Mouse (Mus musculus) MEL (cell line): ENCODE data around the gene Traip.
A peak's percentile ranks its signal among the peaks of the same experiment; 100 is the strongest.

ENCODE experiments used
- CHD2 ChIP-seq: IDR thresholded peaks from 2 replicates; pipeline ENCODE4 v1.6.1; 2011; ENCODE audit warnings: low read length, improper control_type of control experiment
- CTCF ChIP-seq, 3 experiments: IDR thresholded peaks in 2 of 3; conservative IDR thresholded peaks in 1 of 3; 2 replicates each; pipeline ENCODE4 v1.5.1; 2011 to 2012; ENCODE audit warnings: low read length in 3 of 3, low read depth in 2 of 3, mild to moderate bottlenecking in 2 of 3, improper control_type of control experiment in 1 of 3, inconsistent platforms in 1 of 3, mixed read lengths in 1 of 3, moderate library complexity in 1 of 3; ENCODE audit not compliant: control insufficient read depth in 1 of 3, insufficient read depth in 1 of 3, poor library complexity in 1 of 3, severe bottlenecking in 1 of 3
- E2F4 ChIP-seq: IDR thresholded peaks from 2 replicates; pipeline ENCODE4 v1.6.1; 2011; ENCODE audit warnings: low read depth, low read length, improper control_type of control experiment, borderline replicate concordance
- EP300 ChIP-seq, 2 experiments: IDR thresholded peaks; 2 replicates each; pipeline ENCODE4 v1.6.1; 2011; ENCODE audit warnings: improper control_type of control experiment in 2 of 2, low read length in 2 of 2, low read depth in 1 of 2, mild to moderate bottlenecking in 1 of 2
- GATA1 ChIP-seq: IDR thresholded peaks from 2 replicates; pipeline ENCODE4 v1.6.1; 2011; ENCODE audit warnings: low read depth, low read length, improper control_type of control experiment
- KAT2A ChIP-seq: conservative IDR thresholded peaks from 2 replicates; pipeline ENCODE4 v1.6.1; 2012; ENCODE audit warnings: low read depth, low read length, improper control_type of control experiment, inconsistent platforms
- MAX ChIP-seq: IDR thresholded peaks from 2 replicates; pipeline ENCODE4 v1.6.1; 2011; ENCODE audit warnings: low read length, improper control_type of control experiment
- POLR2A ChIP-seq, 2 experiments: IDR thresholded peaks; 2 replicates each; pipeline ENCODE4 v1.6.1; 2011 to 2012; ENCODE audit warnings: low read length in 2 of 2, mild to moderate bottlenecking in 2 of 2, control low read depth in 1 of 2, improper control_type of control experiment in 1 of 2, low read depth in 1 of 2, moderate library complexity in 1 of 2; ENCODE audit not compliant: control insufficient read depth in 1 of 2, insufficient read depth in 1 of 2, poor library complexity in 1 of 2
- POLR2AphosphoS2 ChIP-seq: IDR thresholded peaks from 2 replicates; pipeline ENCODE4 v1.6.1; 2011; ENCODE audit warnings: low read length, improper control_type of control experiment
- RCOR1 ChIP-seq: IDR thresholded peaks from 2 replicates; pipeline ENCODE4 v1.6.1; 2012; ENCODE audit warnings: low read depth, mild to moderate bottlenecking, inconsistent platforms, low read length, improper control_type of control experiment
- USF1 ChIP-seq: IDR thresholded peaks from 2 replicates; pipeline ENCODE4 v1.6.1; 2014; ENCODE audit warnings: low read depth, mild to moderate bottlenecking, inconsistent platforms, low read length, improper control_type of control experiment, moderate library complexity
- ZC3H11A ChIP-seq: IDR thresholded peaks from 2 replicates; pipeline ENCODE4 v1.6.1; 2012; ENCODE audit warnings: low read depth, mild to moderate bottlenecking, inconsistent platforms, low read length, improper control_type of control experiment

GRCm38 (mm10) chr9:108002778-108003530 is 53.0 kb downstream of the Traip start:
- no peak for TF ChIP-seq KAT2A
- TF ChIP-seq EP300 (IDR thresholded peaks at IDR 0.05; ENCODE audit: low read depth in 1 of 2, low read length in 2 of 2): no peak
- TF ChIP-seq GATA1: no peak
- TF ChIP-seq MAX: peak; percentile 15; the same call in 1 of the 2 replicates
- TF ChIP-seq USF1: no peak
- no peak for TF ChIP-seq ZC3H11A
- TF ChIP-seq POLR2A (IDR thresholded peaks at IDR 0.05; ENCODE audit: control insufficient read depth in 1 of 2, insufficient read depth in 1 of 2, low read depth in 1 of 2, low read length in 2 of 2, poor library complexity in 1 of 2): no peak; a peak in 1 of 4 replicates
- no peak; the same call in 1 of the 2 replicates for TF ChIP-seq RCOR1
- TF ChIP-seq POLR2AphosphoS2: no peak
- no peak for TF ChIP-seq CTCF (IDR thresholded peaks at IDR 0.05 in 2 of 3, conservative IDR thresholded peaks at IDR 0.05 in 1 of 3; ENCODE audit: control insufficient read depth in 1 of 3, insufficient read depth in 1 of 3, low read depth in 2 of 3, low read length in 3 of 3, poor library complexity in 1 of 3, severe bottlenecking in 1 of 3)
- no peak for TF ChIP-seq CHD2
- TF ChIP-seq E2F4: no peak
